Mouse (Mus musculus) neural tube, embryonic 13.5 days (tissue): Measurements from ENCODE around the gene Abca1. TPM values are rescaled to one million over a fixed set of nuclear protein-coding genes. Genes with fewer than 3 reads are reported as not detected.

Experiments
- ATAC-seq: fragments of 200-750 bp; cut with Nextera tagmentation; 2 replicates; pipeline ENCODE4 v1.8.0; 2017; ENCODE audit warnings: low read depth, mild to moderate bottlenecking, moderate TSS enrichment, moderate library complexity
- H3K27ac ChIP-seq: fragments of 300-500 bp; sonication (generic); replicated peaks from 2 replicates; pipeline ENCODE4 v1.5.1; 2015; ENCODE audit warnings: moderate library complexity, mild to moderate bottlenecking, inconsistent platforms
- H3K27me3 ChIP-seq: fragments of 300-500 bp; sonication (generic); 2 replicates; pipeline ENCODE4 v1.6.1; 2015; ENCODE audit warnings: mild to moderate bottlenecking, inconsistent platforms
- H3K36me3 ChIP-seq: fragments of 300-500 bp; sonication (generic); 2 replicates; pipeline ENCODE4 v1.6.1; 2015; ENCODE audit warnings: mild to moderate bottlenecking, inconsistent platforms
- H3K4me1 ChIP-seq: fragments of 300-500 bp; sonication (generic); replicated peaks from 2 replicates; pipeline ENCODE4 v1.6.1; 2015; ENCODE audit warnings: inconsistent platforms
- H3K4me2 ChIP-seq: fragments of 300-500 bp; sonication (generic); 2 replicates; pipeline ENCODE4 v1.6.1; 2015; ENCODE audit warnings: inconsistent platforms, mild to moderate bottlenecking, moderate library complexity
- H3K4me3 ChIP-seq: fragments of 300-500 bp; sonication (generic); 2 replicates; pipeline ENCODE4 v1.5.1; 2015; ENCODE audit warnings: mild to moderate bottlenecking, inconsistent platforms
- H3K9ac ChIP-seq: fragments of 300-500 bp; sonication (generic); 2 replicates; pipeline ENCODE4 v1.6.1; 2015; ENCODE audit warnings: moderate library complexity, mild to moderate bottlenecking, inconsistent platforms
- H3K9me3 ChIP-seq: fragments of 300-500 bp; sonication (generic); 2 replicates; pipeline ENCODE4 v1.6.1; 2016; ENCODE audit warnings: inconsistent platforms
- WGBS: fragments of 180-500 bp; shearing (Covaris S2); methylation state at CpG from one replicate; pipeline ENCODE4 v1.1.7; 2015; 5-methylcytosine and 5-hydroxymethylcytosine counted together
- polyA plus RNA-seq: library from polyadenylated mRNA; unstranded; fragments of >200 nt; fragmentation: Nextera tagmentation; extraction: Ambion mirVana; gene quantifications from 2 replicates; pipeline ENCODE4 v1.2.1, GENCODE M21; 2015

Abca1 gene
- polyA plus RNA-seq, 1 experiment from 2014 or later, result 11.5 TPM

GRCm38 (mm10) chr4:53117610-53118009 is 42.1 kb downstream of the Abca1 start:
- H3K27me3 ChIP-seq, result no peaks in the 10 kb centered on the region
- no peaks in the 10 kb centered on the region for H3K9me3 ChIP-seq
- ATAC-seq, result no peak
- H3K4me3 ChIP-seq, result no peak overlapping the region
- no peak overlapping the region for H3K9ac ChIP-seq
- H3K4me2 ChIP-seq, result no peak overlapping the region
- H3K36me3 ChIP-seq, result peaks cover 8% of the 10 kb centered on the region; the same call in 1 of the 2 replicates
- H3K4me1 ChIP-seq, result peaks cover 13% of the 10 kb centered on the region; the same call in 1 of the 2 replicates
- no peak overlapping the region for H3K27ac ChIP-seq

GRCm38 (mm10) chr4:53117076-53117475 is 42.6 kb downstream of the Abca1 start:
- Histone ChIP-seq H3K27ac (no peak overlapping the region), H3K4me3 (no peak overlapping the region), H3K4me2 (no peak overlapping the region), H3K4me1 (peaks cover 13% of the 10 kb centered on the region; the same call in 1 of the 2 replicates), H3K36me3 (peaks cover 8% of the 10 kb centered on the region; the same call in 1 of the 2 replicates), H3K9ac (no peak overlapping the region), H3K27me3 (no peaks in the 10 kb centered on the region), H3K9me3 (no peaks in the 10 kb centered on the region)
- WGBS, result 71% methylated on average over 5 of the region's 5 CpGs
- ATAC-seq, result no peak

GRCm38 (mm10) chr4:53115866-53116265 is 43.8 kb downstream of the Abca1 start:
- Histone ChIP-seq H3K4me3 (no peak overlapping the region), H3K36me3 (peaks cover 8% of the 10 kb centered on the region; the same call in 1 of the 2 replicates), H3K27me3 (no peaks in the 10 kb centered on the region), H3K4me1 (peaks cover 13% of the 10 kb centered on the region; the same call in 1 of the 2 replicates), H3K9me3 (no peaks in the 10 kb centered on the region), H3K27ac (no peak overlapping the region), H3K4me2 (no peak overlapping the region), H3K9ac (no peak overlapping the region)
- WGBS, result 14% methylated on average over 3 of the region's 5 CpGs
- no peak for ATAC-seq

GRCm38 (mm10) chr4:53115410-53115809 is 44.3 kb downstream of the Abca1 start:
- WGBS, result 58% methylated on average over 4 of the region's 4 CpGs

GRCm38 (mm10) chr4:53111919-53112355 is 47.8 kb downstream of the Abca1 start:
- no peak for ATAC-seq
- Histone ChIP-seq H3K4me3 (no peak overlapping the region), H3K9me3 (no peaks in the 10 kb centered on the region), H3K27ac (no peak overlapping the region), H3K4me2 (no peak overlapping the region), H3K27me3 (no peaks in the 10 kb centered on the region), H3K36me3 (peaks cover 8% of the 10 kb centered on the region; the same call in 1 of the 2 replicates), H3K4me1 (peaks cover 26% of the 10 kb centered on the region), H3K9ac (no peak overlapping the region)
- WGBS, result 79% methylated on average over 4 of the region's 4 CpGs

More at GRCm38 (mm10) chr4:53115410-53115809, 44.3 kb downstream of the Abca1 start:
- no peak overlapping the region for H3K4me2 ChIP-seq
- H3K27ac ChIP-seq, result no peak overlapping the region
- H3K9me3 ChIP-seq, result no peaks in the 10 kb centered on the region
- ATAC-seq, result no peak
- H3K9ac ChIP-seq, result no peak overlapping the region
- H3K4me1 ChIP-seq, result peaks cover 16% of the 10 kb centered on the region; the same call in 1 of the 2 replicates
- H3K36me3 ChIP-seq, result peaks cover 8% of the 10 kb centered on the region; the same call in 1 of the 2 replicates
- H3K4me3 ChIP-seq, result no peak overlapping the region
- H3K27me3 ChIP-seq, result no peaks in the 10 kb centered on the region

- H3K36me3 ChIP-seq, result peaks cover 8% of the 10 kb centered on the region; the same call in 1 of the 2 replicates
- peaks cover 15% of the 10 kb centered on the region for H3K4me1 ChIP-seq
- 34% methylated on average over 5 of the region's 5 CpGs for WGBS
- no peaks in the 10 kb centered on the region for H3K27me3 ChIP-seq
- H3K4me2 ChIP-seq, result no peak overlapping the region
- H3K9ac ChIP-seq, result no peak overlapping the region
- no peak for ATAC-seq
- no peak overlapping the region for H3K27ac ChIP-seq
- H3K4me3 ChIP-seq, result no peak overlapping the region
- H3K9me3 ChIP-seq, result no peaks in the 10 kb centered on the region
Measured at GRCm38 (mm10) chr4:53110356-53110755, 49.3 kb downstream of the Abca1 start.

- peak overlapping the region; percentile 43; the same call in 1 of the 2 replicates for H3K9ac ChIP-seq
- H3K27ac ChIP-seq, result peak overlapping the region; percentile 64
- H3K36me3 ChIP-seq, result peaks cover 8% of the 10 kb centered on the region; the same call in 1 of the 2 replicates
- 62% methylated on average over 9 of the region's 9 CpGs for WGBS
- H3K4me2 ChIP-seq, result peak overlapping the region; percentile 14; the same call in 1 of the 2 replicates
- H3K4me3 ChIP-seq, result no peak overlapping the region
- peak; percentile 53; the same call in 1 of the 2 replicates for ATAC-seq
- no peaks in the 10 kb centered on the region for H3K9me3 ChIP-seq
- H3K4me1 ChIP-seq, result peaks cover 14% of the 10 kb centered on the region
- no peaks in the 10 kb centered on the region for H3K27me3 ChIP-seq
Measured at GRCm38 (mm10) chr4:53109381-53109928, 50.2 kb downstream of the Abca1 start.

- no peaks in the 10 kb centered on the region for H3K9me3 ChIP-seq
- H3K27ac ChIP-seq, result no peak overlapping the region
- H3K27me3 ChIP-seq, result no peaks in the 10 kb centered on the region
- WGBS, result 85% methylated on average over 4 of the region's 4 CpGs
- H3K9ac ChIP-seq, result no peak overlapping the region
- H3K4me2 ChIP-seq, result no peak overlapping the region
- 0 out of 2 replicates have a peak, but pooled peaks cover under 1% of the 10 kb centered on the region for H3K36me3 ChIP-seq
- H3K4me1 ChIP-seq, result peaks cover 14% of the 10 kb centered on the region
- no peak overlapping the region for H3K4me3 ChIP-seq
- no peak for ATAC-seq
Measured at GRCm38 (mm10) chr4:53108194-53108593, 51.5 kb downstream of the Abca1 start.

GRCm38 (mm10) chr4:53106732-53107131 is 53.0 kb downstream of the Abca1 start:
- 95% methylated on average over 5 of the region's 5 CpGs for WGBS
- Histone ChIP-seq H3K27me3 (no peaks in the 10 kb centered on the region), H3K36me3 (no peaks in the 10 kb centered on the region), H3K9me3 (no peaks in the 10 kb centered on the region), H3K4me3 (no peak overlapping the region), H3K4me2 (no peak overlapping the region), H3K9ac (no peak overlapping the region), H3K27ac (no peak overlapping the region), H3K4me1 (peaks cover 14% of the 10 kb centered on the region)
- ATAC-seq, result no peak

- no peak overlapping the region for H3K4me3 ChIP-seq
- peaks cover 14% of the 10 kb centered on the region for H3K4me1 ChIP-seq
- no peaks in the 10 kb centered on the region for H3K9me3 ChIP-seq
- no peaks in the 10 kb centered on the region for H3K27me3 ChIP-seq
- H3K27ac ChIP-seq, result no peak overlapping the region
- no peak overlapping the region for H3K4me2 ChIP-seq
- H3K36me3 ChIP-seq, result no peaks in the 10 kb centered on the region
- no peak overlapping the region for H3K9ac ChIP-seq
- 91% methylated on average over 3 of the region's 3 CpGs for WGBS
- ATAC-seq, result no peak
Measured at GRCm38 (mm10) chr4:53106071-53106470, 53.6 kb downstream of the Abca1 start.

GRCm38 (mm10) chr4:53104634-53105033 is 55.1 kb downstream of the Abca1 start:
- no peak for ATAC-seq
- peaks cover 4% of the 10 kb centered on the region for H3K4me1 ChIP-seq
- H3K27me3 ChIP-seq, result no peaks in the 10 kb centered on the region

GRCm38 (mm10) chr4:53102529-53102928 is 57.2 kb downstream of the Abca1 start:
- Histone ChIP-seq H3K9ac (no peak overlapping the region), H3K4me1 (no peaks in the 10 kb centered on the region), H3K4me2 (no peak overlapping the region), H3K27me3 (no peaks in the 10 kb centered on the region), H3K27ac (no peak overlapping the region), H3K36me3 (no peaks in the 10 kb centered on the region), H3K9me3 (no peaks in the 10 kb centered on the region), H3K4me3 (no peak overlapping the region)
- 84% methylated on average over 7 of the region's 7 CpGs for WGBS
- no peak for ATAC-seq

More at GRCm38 (mm10) chr4:53104634-53105033, 55.1 kb downstream of the Abca1 start:
- H3K9me3 ChIP-seq, result no peaks in the 10 kb centered on the region
- no peaks in the 10 kb centered on the region for H3K36me3 ChIP-seq
- no peak overlapping the region for H3K27ac ChIP-seq
- 92% methylated on average over 3 of the region's 3 CpGs for WGBS
- H3K4me2 ChIP-seq, result no peak overlapping the region
- H3K9ac ChIP-seq, result no peak overlapping the region
- H3K4me3 ChIP-seq, result no peak overlapping the region

- no peak overlapping the region for H3K4me2 ChIP-seq
- no peaks in the 10 kb centered on the region for H3K36me3 ChIP-seq
- H3K4me1 ChIP-seq, result no peaks in the 10 kb centered on the region
- H3K9me3 ChIP-seq, result no peaks in the 10 kb centered on the region
- no peak overlapping the region for H3K9ac ChIP-seq
- no peak overlapping the region for H3K4me3 ChIP-seq
- H3K27me3 ChIP-seq, result no peaks in the 10 kb centered on the region
- no peak for ATAC-seq
- no peak overlapping the region for H3K27ac ChIP-seq
- WGBS, result 79% methylated on average over 5 of the region's 5 CpGs
Measured at GRCm38 (mm10) chr4:53101306-53101705, 58.4 kb downstream of the Abca1 start.
